Mouse (Mus musculus): Measurements from ENCODE around the gene Atp6v1f. TPM values are rescaled to one million over a fixed set of nuclear protein-coding genes. Genes with fewer than 3 reads are reported as not detected.

Atp6v1f gene
- total and polyA plus RNA-seq, 3 experiments: 251 to 373 (median 328) TPM

DNA sequence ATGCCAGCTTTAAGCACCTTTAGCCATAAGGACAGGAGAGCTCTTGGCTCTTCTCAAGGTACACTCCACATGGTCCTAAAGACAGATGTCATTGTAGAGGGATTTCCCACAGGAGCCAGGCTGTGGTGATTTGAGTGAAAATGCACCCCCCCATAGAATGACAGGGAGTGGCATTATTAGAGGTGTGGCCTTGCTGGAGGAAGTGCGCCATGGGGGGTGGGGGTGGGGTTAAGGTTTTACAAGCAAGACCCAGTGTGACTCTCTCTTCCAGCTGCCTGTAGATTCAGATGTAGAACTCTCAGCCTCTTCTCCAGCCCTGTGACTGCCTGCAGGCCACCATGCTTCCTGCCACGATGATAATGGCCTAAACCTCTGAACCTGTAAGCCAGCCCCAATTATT is 18.4 kb downstream of the Atp6v1f start:
- DNase-seq (ENCODE audit: extremely low read depth): peak; percentile 25
- no peaks in the 10 kb centered on the region for H3K9me3 ChIP-seq (replicated peaks; ENCODE audit: low read length)
- no peaks in the 10 kb centered on the region for H3K79me2 ChIP-seq (replicated peaks; ENCODE audit: control insufficient read depth, extremely low read depth, insufficient read depth, poor library complexity, severe bottlenecking)
- in situ Hi-C loops (cut with MboI; ENCODE audit: low pct_ligation_motif_present, low pct_unique_long_range_greater_than_20kb, low sequenced_read_pairs) (no loop called here), dilution Hi-C loops (cut with MboI; ENCODE audit: extremely low pct_ligation_motif_present, extremely low pct_unique_long_range_greater_than_20kb, low sequenced_read_pairs) (no loop called here)
- TF ChIP-seq POLR2A (IDR thresholded peaks at IDR 0.05; ENCODE audit: low read depth, low read length): 0 out of 2 replicates have a peak, but pooled peaks have one; percentile 21
- no peak for TF ChIP-seq ETS1 (conservative IDR thresholded peaks at IDR 0.05; ENCODE audit: low read depth, low read length)
- peaks cover 65% of the 10 kb centered on the region for H3K27me3 ChIP-seq (replicated peaks)
- H3K27ac ChIP-seq (ENCODE audit: insufficient read depth, low read depth): no peak overlapping the region
- no peak overlapping the region for H3K9ac ChIP-seq (ENCODE audit: insufficient read depth, low read depth)
- H3K36me3 ChIP-seq (replicated peaks in 1 of 2; ENCODE audit: control insufficient read depth in 1 of 2, insufficient read depth in 1 of 2, low read length in 1 of 2): no peaks in the 10 kb centered on the region
- 0 out of 2 replicates have a peak overlapping the region, but pooled peaks have one; percentile 44 for H3K4me2 ChIP-seq (ENCODE audit: insufficient read depth, low read depth, poor library complexity, severe bottlenecking)
- H3K4me3 ChIP-seq (replicated peaks in 1 of 3; ENCODE audit: low read depth in 2 of 3, low read length in 2 of 3, poor library complexity in 1 of 3): no peak overlapping the region
- H3K4me1 ChIP-seq (ENCODE audit: control insufficient read depth in 1 of 2, insufficient read depth in 2 of 2): peaks cover 18 to 21% of the 10 kb centered on the region in 2 experiments

DNA sequence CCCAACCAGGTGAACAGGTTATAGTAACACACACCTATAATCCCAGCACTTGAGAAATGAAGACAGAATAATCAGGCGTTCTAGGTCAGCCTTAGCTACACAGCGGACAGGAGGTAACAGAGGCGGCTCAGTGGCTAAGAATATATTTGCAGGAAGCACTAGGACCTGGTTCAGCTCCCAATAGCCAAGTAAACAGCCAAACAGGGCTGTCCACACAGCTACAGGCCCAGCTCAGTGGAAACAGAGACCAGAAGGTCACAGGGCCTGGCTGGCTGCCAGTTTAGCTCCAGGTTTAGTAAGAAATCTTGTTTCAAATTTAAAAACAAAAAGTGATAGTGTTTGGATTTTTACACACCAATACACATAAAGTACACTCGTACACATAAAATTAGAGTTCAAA is 26.6 kb downstream of the Atp6v1f start:
- Histone ChIP-seq H3K4me2 (ENCODE audit: insufficient read depth, low read depth, poor library complexity, severe bottlenecking) (no peak overlapping the region), H3K4me1 (ENCODE audit: control insufficient read depth in 1 of 2, insufficient read depth in 2 of 2) (no peaks in the 10 kb centered on the region), H3K36me3 (replicated peaks in 1 of 2; ENCODE audit: control insufficient read depth in 1 of 2, insufficient read depth in 1 of 2, low read length in 1 of 2) (no peaks in the 10 kb centered on the region), H3K9me3 (replicated peaks; ENCODE audit: low read length) (peaks cover 3% of the 10 kb centered on the region), H3K27ac (ENCODE audit: insufficient read depth, low read depth) (no peak overlapping the region), H3K4me3 (replicated peaks in 1 of 3; ENCODE audit: low read depth in 2 of 3, low read length in 2 of 3, poor library complexity in 1 of 3) (no peak overlapping the region), H3K27me3 (replicated peaks) (peaks cover 79% of the 10 kb centered on the region), H3K79me2 (replicated peaks; ENCODE audit: control insufficient read depth, extremely low read depth, insufficient read depth, poor library complexity, severe bottlenecking) (no peaks in the 10 kb centered on the region), H3K9ac (ENCODE audit: insufficient read depth, low read depth) (no peak overlapping the region)
- dilution Hi-C loops (cut with MboI; ENCODE audit: extremely low pct_ligation_motif_present, extremely low pct_unique_long_range_greater_than_20kb, low sequenced_read_pairs) (no loop called here), in situ Hi-C loops (cut with MboI; ENCODE audit: low pct_ligation_motif_present, low pct_unique_long_range_greater_than_20kb, low sequenced_read_pairs) (no loop called here)
- no peak for TF ChIP-seq CHD2 (IDR thresholded peaks at IDR 0.05; ENCODE audit: low read length)
- no peak for DNase-seq (ENCODE audit: extremely low read depth)

DNA sequence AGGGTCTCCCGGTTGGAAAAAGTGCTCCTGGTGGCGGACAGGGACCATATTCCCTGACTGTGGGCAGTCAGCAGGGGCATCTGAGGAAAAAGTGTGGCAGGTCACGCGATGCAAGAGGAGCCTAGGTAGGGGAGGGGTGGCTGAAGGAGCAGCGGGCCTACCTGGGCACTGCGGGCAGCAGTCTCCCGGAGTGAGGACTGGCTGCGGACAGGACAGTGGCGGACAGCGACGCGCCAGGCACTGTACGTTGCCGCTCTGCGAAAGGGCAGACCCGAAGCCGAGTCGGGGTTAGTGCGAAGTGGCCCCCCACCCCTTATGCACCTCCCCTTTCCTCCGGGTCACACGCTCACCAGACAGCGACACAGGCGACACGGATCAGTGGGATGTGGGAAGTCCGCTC is 28.8 kb downstream of the Atp6v1f start:
- Histone ChIP-seq H3K36me3 (replicated peaks in 1 of 2; ENCODE audit: control insufficient read depth in 1 of 2, insufficient read depth in 1 of 2, low read length in 1 of 2) (no peaks in the 10 kb centered on the region), H3K27me3 (replicated peaks) (peaks cover 63% of the 10 kb centered on the region), H3K79me2 (replicated peaks; ENCODE audit: control insufficient read depth, extremely low read depth, insufficient read depth, poor library complexity, severe bottlenecking) (no peaks in the 10 kb centered on the region), H3K4me1 (ENCODE audit: control insufficient read depth in 1 of 2, insufficient read depth in 2 of 2) (no peaks in the 10 kb centered on the region), H3K9me3 (replicated peaks; ENCODE audit: low read length) (peaks cover 6% of the 10 kb centered on the region), H3K27ac (ENCODE audit: insufficient read depth, low read depth) (no peak overlapping the region), H3K4me2 (ENCODE audit: insufficient read depth, low read depth, poor library complexity, severe bottlenecking) (no peak overlapping the region), H3K9ac (ENCODE audit: insufficient read depth, low read depth) (no peak overlapping the region), H3K4me3 (replicated peaks in 1 of 3; ENCODE audit: low read depth in 2 of 3, low read length in 2 of 3, poor library complexity in 1 of 3) (no peak overlapping the region)
- no peak for TF ChIP-seq CHD2 (IDR thresholded peaks at IDR 0.05; ENCODE audit: low read length)
- TF ChIP-seq BHLHE40 (IDR thresholded peaks at IDR 0.05; ENCODE audit: low read depth, low read length): no peak
- no peak for TF ChIP-seq IRF4 (IDR thresholded peaks at IDR 0.05; ENCODE audit: low read depth, low read length)
- TF ChIP-seq RCOR1 (conservative IDR thresholded peaks at IDR 0.05; ENCODE audit: low read depth, low read length): no peak
- no peak for TF ChIP-seq ZC3H11A (IDR thresholded peaks at IDR 0.05; ENCODE audit: low read depth, low read length)
- no peak for TF ChIP-seq RAD21 (IDR thresholded peaks at IDR 0.05; ENCODE audit: low read depth, low read length)
- TF ChIP-seq KAT2A (IDR thresholded peaks at IDR 0.05; ENCODE audit: insufficient replicate concordance, low read length): no peak
- dilution Hi-C loops (cut with MboI; ENCODE audit: extremely low pct_ligation_motif_present, extremely low pct_unique_long_range_greater_than_20kb, low sequenced_read_pairs) (no loop called here), in situ Hi-C loops (cut with MboI; ENCODE audit: low pct_ligation_motif_present, low pct_unique_long_range_greater_than_20kb, low sequenced_read_pairs) (no loop called here)
- DNase-seq (ENCODE audit: extremely low read depth): no peak

All from CH12.LX (cell line).